Mouse (Mus musculus): ENCODE results near the gene Tmem265.

GRCm38 (mm10) chr7:127614891-127615843 lies 54.0 kb downstream of the Tmem265 start, which contains the start of gene Zfp629:
- no peak for TF ChIP-seq CTCF (IDR thresholded peaks at IDR 0.05; ENCODE audit: low read depth, low read length)
- no peak for TF ChIP-seq GATA1 (IDR thresholded peaks at IDR 0.05; ENCODE audit: borderline replicate concordance, low read length)

Measured in G1E (cell line).